Mouse (Mus musculus): ENCODE measurements at regions not wholly inside any gene's neighbourhood (a gene's known extent, or its start where the extent isn't known, plus 50 kb on each side); places are given as distances from the start of the nearest gene placed in this dataset.

- no peak for DNase-seq
These were observed 51.5 kb upstream of the Bach2 start for GRCm38 (mm10) chr4:32187154-32187553.

GRCm38 (mm10) chr4:32188076-32188475, 50.5 kb upstream of the Bach2 start:
- no peak for DNase-seq

- no peak for DNase-seq
These were observed 49.7 kb upstream of the Bach2 start for GRCm38 (mm10) chr4:32188752-32189415.
